Mouse (Mus musculus) left cerebral cortex, postnatal 25 days (tissue): ENCODE data around the gene Bnc2. TPM values are rescaled to one million over a fixed set of nuclear protein-coding genes. Genes with fewer than 3 reads are reported as not detected.

Experiments used
- DNase-seq, 2 experiments: peaks; one replicate each; pipeline ENCODE4 v3.0.0; 2022; ENCODE audit warnings: low spot score in 2 of 2, mixed read lengths in 1 of 2
- intact Hi-C: fragments of 180-260 bp; cut with DNase I; formaldehyde crosslinking; loops from one replicate; pipeline ENCODE4 v1.15.1; 2025
- total RNA-seq, 2 experiments: library from RNA; stranded (reverse); gene quantifications; 2 replicates each; pipeline ENCODE4 v1.2.3; 2021

Bnc2 gene
- total RNA-seq, 2 experiments from 2014 or later, result 1.6 to 2.3 TPM

DNA sequence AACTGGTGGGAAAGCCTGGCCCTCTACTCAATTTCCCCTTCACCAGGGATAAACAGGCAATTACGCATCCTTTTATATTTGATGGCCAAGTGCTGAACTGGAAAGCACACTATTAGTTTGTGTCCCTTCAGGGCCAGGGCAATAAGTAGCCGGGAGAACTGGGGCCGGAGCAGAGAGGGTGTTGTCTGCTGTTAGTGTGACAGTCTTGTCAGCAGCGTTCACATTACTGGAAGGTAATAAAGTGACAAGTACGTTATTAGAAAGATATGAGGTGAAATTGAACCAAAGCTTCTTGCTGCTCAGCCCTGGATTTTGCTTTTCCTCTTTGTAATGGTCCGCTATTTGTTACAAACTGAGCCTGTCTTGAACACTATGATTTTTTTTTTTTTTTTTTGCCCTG is 405.2 kb downstream of the Bnc2 start:
- no peak for DNase-seq
- intact Hi-C loops, result no loop called here

DNA sequence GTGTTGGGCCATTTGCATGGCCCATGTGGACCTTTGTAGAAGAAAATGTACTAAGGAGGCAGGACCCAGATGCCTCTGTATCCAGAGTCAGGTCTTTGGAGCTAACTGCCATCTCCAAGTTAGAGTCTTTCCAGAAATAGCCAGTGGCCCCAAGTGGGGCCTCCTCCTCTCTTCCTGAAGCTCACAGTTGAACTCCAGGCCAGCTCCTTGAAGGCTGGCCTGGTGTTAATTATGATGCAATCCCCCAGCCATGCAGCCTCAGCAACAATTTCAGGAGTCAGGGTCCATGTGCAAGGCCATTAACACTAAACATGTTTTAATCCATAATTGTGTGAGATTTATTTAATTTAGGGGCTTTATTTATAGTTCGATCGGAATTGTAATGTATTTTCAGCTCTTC is 427.7 kb downstream of the Bnc2 start:
- intact Hi-C loops, result no loop called here
- no peak for DNase-seq

DNA sequence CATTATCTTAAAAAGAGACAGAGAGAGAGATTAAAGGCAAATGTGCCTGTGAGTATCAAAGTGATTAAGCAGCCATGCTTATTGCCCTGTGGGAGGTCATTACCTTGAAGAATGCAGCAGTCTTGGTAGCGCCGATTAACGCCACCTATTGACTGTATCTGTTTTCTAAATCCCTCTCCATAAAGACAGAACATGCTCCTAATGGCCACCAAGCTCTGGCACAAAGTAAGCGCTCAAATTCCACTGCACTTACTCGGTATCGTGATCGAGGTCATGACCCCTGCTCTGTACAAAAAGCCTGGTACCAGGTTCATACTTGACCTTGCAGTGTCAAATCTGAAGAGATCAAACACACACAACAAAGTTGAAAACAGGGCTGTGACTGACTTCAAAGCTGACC is 442.7 kb downstream of the Bnc2 start:
- intact Hi-C loops, result no loop called here
- no peak for DNase-seq

DNA sequence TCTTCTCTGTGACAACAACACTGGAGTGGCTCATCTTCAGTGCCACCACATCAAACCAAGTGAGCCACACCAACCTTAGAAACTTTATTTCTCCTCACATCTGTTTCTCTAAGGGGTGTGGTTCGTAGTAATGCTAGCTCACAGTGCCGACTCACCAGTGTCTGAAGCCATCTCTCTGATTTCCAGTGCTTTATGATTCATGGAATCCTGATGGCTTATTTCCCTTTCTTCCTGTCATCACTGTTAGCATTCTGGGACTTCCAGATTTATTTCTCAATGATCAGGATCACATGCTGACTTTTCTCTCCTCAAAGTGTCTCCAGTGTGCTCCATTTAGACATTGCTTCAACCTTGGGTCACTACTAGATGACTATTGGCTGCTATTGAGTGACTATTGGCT is 443.8 kb downstream of the Bnc2 start:
- no peak for DNase-seq
- intact Hi-C loops, result no loop called here

DNA sequence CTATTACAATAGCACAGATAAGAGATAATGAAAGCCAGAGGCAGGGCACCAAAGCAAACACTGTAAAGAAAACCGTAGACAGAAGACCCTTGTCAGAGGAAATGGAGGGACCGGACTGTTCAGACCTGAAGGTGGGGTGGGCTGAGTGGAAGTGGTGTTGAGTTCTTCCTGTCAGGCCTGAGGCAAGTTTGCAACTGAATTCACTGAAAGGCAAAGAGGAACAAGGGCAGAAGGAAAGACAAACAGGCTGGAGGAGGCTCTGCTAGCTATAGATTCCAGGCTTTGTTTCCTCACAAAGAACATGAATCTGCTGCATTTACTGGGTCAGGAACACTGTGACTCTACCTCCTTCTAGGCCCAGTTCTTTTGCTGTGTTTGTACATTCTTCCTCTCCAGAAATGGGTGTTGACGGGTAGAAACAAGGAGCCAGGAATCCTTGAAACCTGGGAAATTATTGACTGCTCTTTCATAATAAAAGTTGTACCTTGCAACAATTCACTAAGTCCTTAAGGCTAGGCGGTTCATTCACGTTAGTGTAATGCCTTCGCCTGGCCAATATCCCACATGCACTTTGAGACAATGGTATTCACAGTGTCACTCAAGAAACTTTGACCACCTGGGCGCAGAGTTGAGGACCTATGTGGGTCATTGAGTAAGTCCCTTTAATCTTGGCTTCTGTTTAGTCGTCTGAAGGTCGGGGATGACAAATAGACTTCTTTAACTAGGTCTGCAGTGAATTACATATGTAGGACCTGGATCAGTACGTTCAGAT is 445.7 kb downstream of the Bnc2 start:
- DNase-seq, result no peak
- intact Hi-C loops, result no loop called here

DNA sequence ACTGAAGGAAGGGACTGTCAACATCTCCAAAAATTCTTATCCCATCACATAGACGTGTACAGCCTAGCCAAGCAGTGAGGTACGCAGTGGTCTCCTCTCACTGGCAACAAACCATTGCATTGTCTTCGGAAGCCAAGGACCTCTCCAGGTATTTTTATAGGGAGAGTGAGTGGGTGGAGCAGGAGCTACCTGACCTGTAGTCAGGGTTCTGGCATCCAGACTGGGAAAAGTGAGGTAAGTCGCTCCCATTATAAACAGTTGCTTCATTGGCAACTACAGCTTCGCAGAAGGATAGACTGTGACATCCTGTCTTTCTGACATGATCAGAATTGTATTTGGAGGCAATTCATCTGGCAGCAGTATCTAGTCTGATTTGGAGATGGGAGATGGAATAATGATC is 446.5 kb downstream of the Bnc2 start:
- intact Hi-C loops, result no loop called here
- DNase-seq, result no peak

Other genes with a start within 250 kb of the Bnc2 start
- gene Cntln, start 209.0 kb upstream of the Bnc2 start, total RNA-seq, result 1 to 10 TPM; 7.1 to 7.5 TPM